Mouse (Mus musculus) CH12.LX (cell line): ENCODE results near the gene 1700057G04Rik. TPM values are rescaled to one million over a fixed set of nuclear protein-coding genes. Genes with fewer than 3 reads are reported as not detected.

ENCODE experiments used
- DNase-seq: peaks from one replicate; pipeline ENCODE4 v3.0.0-alpha.2; 2013; ENCODE audit errors: extremely low read depth
- H3K27ac ChIP-seq: 2 replicates; pipeline ENCODE4 v1.5.1; 2012; ENCODE audit warnings: low read depth, mild to moderate bottlenecking, control low read depth, moderate library complexity; ENCODE audit not compliant: insufficient read depth
- H3K27me3 ChIP-seq: replicated peaks from 2 replicates; pipeline ENCODE3; 2012; ENCODE audit warnings: inconsistent platforms
- H3K36me3 ChIP-seq, 2 experiments: replicated peaks in 1 of 2; 2 replicates each; pipeline versions ENCODE3 to v1.6.1; 2012; ENCODE audit warnings: inconsistent platforms in 1 of 2, low read length in 1 of 2, mild to moderate bottlenecking in 1 of 2, mixed read lengths in 1 of 2, moderate library complexity in 1 of 2; ENCODE audit not compliant: control insufficient read depth in 1 of 2, insufficient read depth in 1 of 2
- H3K4me1 ChIP-seq, 2 experiments: 2 replicates each; pipeline ENCODE4 v1.6.1; 2012; ENCODE audit warnings: inconsistent platforms in 1 of 2, moderate library complexity in 1 of 2; ENCODE audit not compliant: insufficient read depth in 2 of 2, control insufficient read depth in 1 of 2
- H3K4me2 ChIP-seq: 2 replicates; pipeline ENCODE4 v1.6.1; 2012; ENCODE audit warnings: low read depth, mild to moderate bottlenecking, control low read depth; ENCODE audit not compliant: poor library complexity, insufficient read depth, severe bottlenecking
- H3K4me3 ChIP-seq, 3 experiments: fragments of 150-350 bp in 1 of 3; sonication (generic) in 1 of 3; replicated peaks in 1 of 3; 2 replicates each; pipeline versions ENCODE3 to v1.5.1; 2011 to 2012; ENCODE audit warnings: low read depth in 2 of 3, low read length in 2 of 3, mild to moderate bottlenecking in 2 of 3, moderate library complexity in 2 of 3, control low read depth in 1 of 3, improper control_type of control experiment in 1 of 3, inconsistent platforms in 1 of 3, mixed read lengths in 1 of 3; ENCODE audit not compliant: poor library complexity in 1 of 3
- H3K79me2 ChIP-seq: replicated peaks from 2 replicates; pipeline ENCODE4 v1.6.1; 2012; ENCODE audit warnings: mild to moderate bottlenecking, moderate library complexity; ENCODE audit not compliant: control insufficient read depth, poor library complexity, insufficient read depth, severe bottlenecking; ENCODE audit errors: extremely low read depth
- H3K9ac ChIP-seq: 2 replicates; pipeline ENCODE4 v1.6.1; 2012; ENCODE audit warnings: low read depth, mild to moderate bottlenecking, control low read depth, moderate library complexity; ENCODE audit not compliant: insufficient read depth
- H3K9me3 ChIP-seq: replicated peaks from 2 replicates; pipeline ENCODE3; 2012; ENCODE audit warnings: low read length, inconsistent platforms, mixed read lengths
- ELF1 ChIP-seq: IDR thresholded peaks from 2 replicates; pipeline ENCODE4 v1.6.1; 2014; ENCODE audit warnings: low read depth, mild to moderate bottlenecking, inconsistent platforms, low read length, improper control_type of control experiment
- EP300 ChIP-seq: IDR thresholded peaks from 2 replicates; pipeline ENCODE4 v1.6.1; 2011; ENCODE audit warnings: low read length, improper control_type of control experiment
- ETS1 ChIP-seq: conservative IDR thresholded peaks from 2 replicates; pipeline ENCODE4 v1.6.1; 2012; ENCODE audit warnings: low read depth, mild to moderate bottlenecking, inconsistent platforms, low read length, improper control_type of control experiment, moderate library complexity
- JUN ChIP-seq: IDR thresholded peaks from 2 replicates; pipeline ENCODE4 v1.6.1; 2011; ENCODE audit warnings: low read depth, mild to moderate bottlenecking, low read length, improper control_type of control experiment, moderate library complexity; ENCODE audit not compliant: insufficient read depth
- JUND ChIP-seq: conservative IDR thresholded peaks from 2 replicates; pipeline ENCODE4 v1.6.1; 2011; ENCODE audit warnings: low read depth, low read length, improper control_type of control experiment
- KAT2A ChIP-seq: IDR thresholded peaks from 2 replicates; pipeline ENCODE4 v1.6.1; 2012; ENCODE audit warnings: low read length, improper control_type of control experiment, inconsistent platforms; ENCODE audit not compliant: insufficient replicate concordance
- MAFK ChIP-seq: IDR thresholded peaks from 2 replicates; pipeline ENCODE4 v1.6.1; 2011; ENCODE audit warnings: low read length, improper control_type of control experiment; ENCODE audit not compliant: insufficient replicate concordance
- MEF2A ChIP-seq: IDR thresholded peaks from 2 replicates; pipeline ENCODE4 v1.6.1; 2014; ENCODE audit warnings: low read depth, mild to moderate bottlenecking, inconsistent platforms, low read length, improper control_type of control experiment, borderline replicate concordance
- NELFE ChIP-seq: IDR thresholded peaks from 2 replicates; pipeline ENCODE4 v1.6.1; 2011; ENCODE audit warnings: low read depth, low read length, improper control_type of control experiment
- RCOR1 ChIP-seq: conservative IDR thresholded peaks from 2 replicates; pipeline ENCODE4 v1.6.1; 2012; ENCODE audit warnings: low read depth, mild to moderate bottlenecking, inconsistent platforms, low read length, improper control_type of control experiment
- SIN3A ChIP-seq: IDR thresholded peaks from 2 replicates; pipeline ENCODE4 v1.6.1; 2012; ENCODE audit warnings: low read length, improper control_type of control experiment, inconsistent platforms
- USF1 ChIP-seq: IDR thresholded peaks from 2 replicates; pipeline ENCODE4 v1.6.1; 2014; ENCODE audit warnings: low read depth, mild to moderate bottlenecking, inconsistent platforms, low read length, improper control_type of control experiment
- USF2 ChIP-seq: conservative IDR thresholded peaks from 2 replicates; pipeline ENCODE4 v1.6.1; 2011; ENCODE audit warnings: low read depth, low read length, improper control_type of control experiment
- ZKSCAN1 ChIP-seq: IDR thresholded peaks from 2 replicates; pipeline ENCODE4 v1.6.1; 2012; ENCODE audit warnings: low read depth, inconsistent platforms, low read length, improper control_type of control experiment, borderline replicate concordance
- ZNF384 ChIP-seq: IDR thresholded peaks from 2 replicates; pipeline ENCODE4 v1.6.1; 2012; ENCODE audit warnings: low read depth, low read length, improper control_type of control experiment, inconsistent platforms
- dilution Hi-C: fragments of 300-500 bp; cut with MboI; formaldehyde crosslinking; loops from 2 replicates; pipeline ENCODE4 v1.14.3; 2020; ENCODE audit warnings: low sequenced_read_pairs; ENCODE audit not compliant: extremely low pct_unique_long_range_greater_than_20kb, extremely low pct_ligation_motif_present
- in situ Hi-C: fragments of 300-500 bp; cut with MboI; formaldehyde crosslinking; loops from 3 replicates; pipeline ENCODE4 v1.14.3; 2019; ENCODE audit warnings: low sequenced_read_pairs, low pct_ligation_motif_present, low pct_unique_long_range_greater_than_20kb, mixed read lengths
- polyA plus RNA-seq: library from polyadenylated mRNA; unstranded; fragments of >175 nt; gene quantifications from 2 replicates; pipeline ENCODE4 v1.2.1, GENCODE M21; 2012; ENCODE audit warnings: low read depth; ENCODE audit not compliant: insufficient read length
- total RNA-seq, 2 experiments: library from RNA; depleted of rRNA; stranded (reverse); fragments of 300-350 nt in 1 of 2; fragments of >200 nt in 1 of 2; gene quantifications; 2 replicates each; pipeline ENCODE4 v1.2.3; 2012 to 2014

The 1700057G04Rik gene
- total and polyA plus RNA-seq, 3 experiments, result not detected

- TF ChIP-seq ZKSCAN1 (no peak), JUN (no peak), USF1 (no peak), USF2 (no peak), NELFE (no peak), RCOR1 (no peak), EP300 (no peak), MAFK (no peak), MEF2A (no peak), KAT2A (no peak), JUND (no peak), SIN3A (no peak)
Measured at GRCm38 (mm10) chr9:92351924-92352323, 42.7 kb downstream of the 1700057G04Rik start.

GRCm38 (mm10) chr9:92353306-92353705 is 44.1 kb downstream of the 1700057G04Rik start:
- in situ Hi-C loops, result no loop called here
- TF ChIP-seq ELF1, result peak; percentile 42; the same call in 1 of the 2 replicates
- no peak for TF ChIP-seq ZNF384
- Histone ChIP-seq H3K4me2 (no peak overlapping the region), H3K27ac (no peak overlapping the region), H3K4me1 (no peaks in the 10 kb centered on the region), H3K9ac (no peak overlapping the region), H3K36me3 (no peaks in the 10 kb centered on the region), H3K9me3 (no peaks in the 10 kb centered on the region), H3K4me3 (no peak overlapping the region), H3K27me3 (no peaks in the 10 kb centered on the region), H3K79me2 (no peaks in the 10 kb centered on the region)
- peak; percentile 16 for DNase-seq
- dilution Hi-C loops, result no loop called here

More at GRCm38 (mm10) chr9:92351924-92352323, 42.7 kb downstream of the 1700057G04Rik start:
- H3K4me2 ChIP-seq, result no peak overlapping the region
- H3K9ac ChIP-seq, result no peak overlapping the region
- DNase-seq, result no peak
- dilution Hi-C loops (no loop called here), in situ Hi-C loops (no loop called here)
- no peaks in the 10 kb centered on the region for H3K79me2 ChIP-seq
- H3K27me3 ChIP-seq, result no peaks in the 10 kb centered on the region
- no peak overlapping the region for H3K27ac ChIP-seq
- no peaks in the 10 kb centered on the region for H3K9me3 ChIP-seq
- H3K36me3 ChIP-seq, result no peaks in the 10 kb centered on the region
- H3K4me1 ChIP-seq, result no peaks in the 10 kb centered on the region
- no peak overlapping the region for H3K4me3 ChIP-seq

- H3K79me2 ChIP-seq, result no peaks in the 10 kb centered on the region
- dilution Hi-C loops, result no loop called here
Measured at GRCm38 (mm10) chr9:92360691-92361310, 51.6 kb downstream of the 1700057G04Rik start.

More at GRCm38 (mm10) chr9:92360691-92361310, 51.6 kb downstream of the 1700057G04Rik start:
- Histone ChIP-seq H3K4me1 (no peaks in the 10 kb centered on the region), H3K27me3 (no peaks in the 10 kb centered on the region), H3K4me2 (no peak overlapping the region), H3K9ac (no peak overlapping the region), H3K36me3 (no peaks in the 10 kb centered on the region), H3K27ac (no peak overlapping the region), H3K9me3 (no peaks in the 10 kb centered on the region), H3K4me3 (no peak overlapping the region)
- in situ Hi-C loops, result no loop called here
- DNase-seq, result no peak
- TF ChIP-seq USF1 (no peak), ETS1 (no peak), NELFE (no peak)
